Mouse (Mus musculus): ENCODE measurements around the gene Cd72. TPM values are rescaled to one million over a fixed set of nuclear protein-coding genes. Genes with fewer than 3 reads are reported as not detected.

Cd72 gene
- 85.9 TPM for polyA plus RNA-seq (2017; shearing (Covaris generic))

DNA sequence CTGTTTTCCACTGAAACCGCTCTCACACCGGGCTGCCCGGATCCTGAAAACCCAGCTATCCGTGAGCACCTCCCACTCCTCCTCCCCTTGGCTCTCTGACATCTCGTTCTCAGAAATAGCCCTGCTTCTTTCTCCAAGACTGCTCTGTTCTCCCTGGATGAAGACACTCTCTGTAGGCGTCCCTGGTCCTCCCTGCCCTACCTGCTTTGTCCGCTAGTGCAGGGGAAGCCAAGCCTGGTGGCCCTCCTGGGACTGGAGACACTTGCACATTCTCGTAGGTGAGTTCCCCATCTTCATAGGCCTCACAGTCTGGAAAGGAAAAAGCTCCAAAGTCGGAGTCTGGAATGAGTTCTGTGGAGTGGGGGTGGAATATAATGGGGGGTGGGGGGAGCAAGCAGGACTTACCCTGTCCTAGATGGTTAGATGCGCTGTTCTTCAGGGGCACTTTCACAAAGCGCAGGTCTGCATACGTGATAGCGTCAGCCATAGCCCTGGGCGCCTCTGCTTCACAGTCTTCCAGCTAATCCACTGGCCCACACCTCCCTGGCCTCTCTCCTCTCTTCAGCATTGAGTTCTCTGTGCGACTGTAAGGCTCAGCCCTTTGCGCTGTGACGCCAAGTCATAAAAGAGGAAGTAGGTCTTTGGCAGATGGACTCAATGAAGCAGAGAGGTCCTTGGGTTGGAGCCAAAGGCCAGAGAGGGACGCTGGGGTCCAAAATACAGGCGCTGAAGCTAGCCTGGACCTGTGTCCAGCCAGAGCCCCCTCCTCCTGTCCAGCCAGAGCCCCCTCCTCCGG lies at the start of gene Cd72:
Cd72 (minus strand) TSS at position 588 of the 796 bp plus-strand sequence.

DNA sequence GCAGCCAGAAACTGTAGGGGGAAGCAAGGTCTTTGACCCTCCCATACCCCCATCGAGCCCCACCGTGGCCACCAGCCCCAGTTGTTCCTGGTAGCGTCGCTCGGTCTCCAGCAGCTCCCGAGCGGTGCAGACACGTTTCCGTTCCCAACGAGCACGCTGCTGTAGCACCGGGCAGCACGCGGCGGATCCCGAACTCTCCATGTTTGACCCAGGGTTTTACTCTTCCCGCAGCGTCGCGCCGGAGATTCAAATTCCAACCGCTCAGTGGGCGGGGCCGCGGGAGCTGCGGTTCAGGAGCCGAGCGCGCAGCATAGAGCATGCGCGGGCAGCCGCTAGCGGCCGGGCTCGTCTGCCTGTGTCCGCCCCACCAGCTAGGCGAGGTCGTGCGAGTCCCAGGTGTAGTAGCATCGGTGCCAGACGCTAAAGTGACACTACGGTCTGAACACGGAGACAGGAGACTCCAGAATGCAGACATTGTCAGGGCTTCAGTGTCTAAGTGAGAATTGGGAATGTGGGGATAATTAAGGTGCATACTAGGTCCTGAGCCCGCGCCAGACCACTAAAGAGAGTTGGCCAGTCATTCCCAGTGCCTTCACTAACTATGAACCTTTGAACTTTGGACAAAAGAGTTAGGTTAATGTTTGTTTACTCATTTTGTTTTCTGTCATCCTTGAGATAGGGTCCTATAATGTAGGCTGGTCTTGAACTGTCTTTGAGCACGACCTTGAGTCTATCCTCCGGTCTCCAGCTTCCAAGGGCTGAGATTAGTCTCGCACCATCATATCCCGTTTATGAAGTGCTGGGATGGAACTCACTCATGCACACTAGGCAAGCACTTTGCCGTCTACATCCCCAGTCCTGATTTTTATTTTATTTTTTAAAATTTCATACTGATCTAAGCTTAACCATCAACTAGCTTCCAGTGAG lies 45.2 kb upstream of the Cd72 start, which contains the start of gene Arhgef39:
Arhgef39 (minus strand) TSS at position 289 of the 927 bp plus-strand sequence.

DNA sequence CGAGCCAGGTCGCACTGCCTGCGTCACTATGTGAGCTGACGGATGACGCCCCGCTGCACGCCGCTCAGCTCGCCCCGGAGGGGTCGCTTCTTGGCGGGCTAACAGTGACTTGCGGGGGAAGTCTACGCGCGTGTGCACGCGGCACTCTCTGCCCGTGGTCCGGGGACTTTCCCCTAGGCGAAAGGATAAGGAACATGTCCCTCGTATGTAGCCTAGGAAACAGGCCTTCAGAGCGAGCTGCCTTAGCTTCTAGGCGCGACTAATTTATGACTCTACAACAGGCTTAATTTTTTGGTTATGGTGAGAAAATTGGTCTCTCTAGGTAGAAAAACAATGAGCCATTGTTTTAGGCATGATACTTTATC lies 38.4 kb upstream of the Cd72 start, which contains the start of gene Ccdc107:
Ccdc107 (plus strand) TSS at position 80 of the 365 bp plus-strand sequence.

DNA sequence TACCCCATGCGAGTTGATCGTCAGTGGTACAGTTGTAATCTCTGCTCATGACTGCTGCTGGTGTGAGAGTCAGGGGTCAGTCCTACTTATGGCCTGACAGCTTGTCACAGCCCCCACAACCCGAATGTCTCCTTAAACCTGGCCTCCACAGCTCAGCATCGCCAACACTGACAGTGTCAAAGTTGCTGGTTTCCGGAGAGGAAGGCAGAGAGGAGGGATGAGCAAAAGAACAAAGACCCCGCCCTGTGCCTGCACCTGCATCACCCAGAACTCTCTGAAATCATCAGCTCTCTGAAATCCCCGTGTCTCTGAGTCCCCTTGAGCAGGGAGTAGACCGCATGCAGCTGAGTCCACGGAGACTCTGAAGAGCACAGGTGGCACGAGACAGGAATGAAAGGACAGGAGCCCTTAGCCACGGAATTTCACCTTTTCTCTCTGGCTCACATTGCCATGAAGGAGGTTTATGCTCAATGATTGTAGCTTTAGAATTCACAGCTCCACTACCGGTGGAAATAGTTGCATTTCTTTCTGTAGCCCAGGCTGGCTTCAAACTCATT lies 29.2 kb upstream of the Cd72 start, which contains the start of gene Sit1:
Sit1 (minus strand) TSS at position 200 of the 557 bp plus-strand sequence.

DNA sequence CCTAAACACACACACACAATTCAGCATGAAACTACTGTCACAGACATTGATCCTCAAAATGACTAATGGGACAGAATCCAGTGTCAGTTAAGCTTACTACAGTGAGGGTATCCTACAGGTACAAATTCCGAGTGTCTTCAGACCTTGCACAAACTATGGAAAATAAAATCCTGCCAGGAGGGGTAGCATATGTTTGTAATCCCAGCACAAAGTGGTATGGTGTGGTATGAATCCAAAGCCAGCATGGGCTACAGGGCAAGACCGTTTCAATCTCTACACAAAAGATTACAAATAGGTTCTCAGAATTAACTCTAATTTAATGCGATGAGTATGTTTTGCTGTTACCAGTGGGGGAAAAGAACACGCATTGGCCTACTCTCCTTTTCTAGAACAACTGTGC lies 12.8 kb downstream of the Cd72 start, which contains the start of gene Tesk1:
Tesk1 (plus strand) TSS at position 301 of the 400 bp plus-strand sequence.

DNA sequence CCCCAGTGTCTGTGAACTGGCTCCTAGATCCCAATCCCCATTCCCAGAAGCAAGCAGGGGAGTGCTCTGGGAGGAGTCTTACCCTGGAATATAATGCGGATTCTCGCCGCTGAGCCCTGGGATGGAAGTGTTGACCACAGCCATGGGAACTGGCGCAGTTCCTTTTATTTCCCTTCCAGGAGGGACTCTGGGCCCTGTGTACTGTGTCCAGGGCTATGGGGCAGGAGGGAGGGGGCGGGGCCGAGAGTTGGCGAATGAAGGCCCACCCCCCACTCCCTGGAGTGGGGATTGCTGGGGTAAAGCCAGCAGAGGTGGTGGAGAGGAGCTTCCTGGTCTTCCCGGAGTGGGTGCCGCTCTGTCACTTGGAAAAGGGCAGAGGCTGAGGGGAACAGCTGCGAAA lies 25.5 kb downstream of the Cd72 start, which contains the start of gene Fam166b:
Fam166b (minus strand) TSS at position 189 of the 400 bp plus-strand sequence.

Other genes starting within 250 kb of the Cd72 start
- not detected for gene Atp8b5, start 187.5 kb downstream of the Cd72 start, polyA plus RNA-seq (2017; shearing (Covaris generic))
- gene Rusc2, start 72.6 kb downstream of the Cd72 start, polyA plus RNA-seq (2017; shearing (Covaris generic)), result 0.22 TPM
- gene Fam166b, start 25.5 kb downstream of the Cd72 start, polyA plus RNA-seq (2017; shearing (Covaris generic)), result not detected
- 0.61 TPM for gene Tesk1, start 12.7 kb downstream of the Cd72 start, polyA plus RNA-seq (2017; shearing (Covaris generic))
- gene Sit1, start 29.1 kb upstream of the Cd72 start, polyA plus RNA-seq (2017; shearing (Covaris generic)), result 156 TPM
- gene Ccdc107, start 38.3 kb upstream of the Cd72 start, polyA plus RNA-seq (2017; shearing (Covaris generic)), result 96.1 TPM
- gene Arhgef39, start 45.1 kb upstream of the Cd72 start, polyA plus RNA-seq (2017; shearing (Covaris generic)), result 6.2 TPM
- 1.0 TPM for gene Car9, start 52.3 kb upstream of the Cd72 start, polyA plus RNA-seq (2017; shearing (Covaris generic))
- not detected for gene Tpm2, start 69.1 kb upstream of the Cd72 start, polyA plus RNA-seq (2017; shearing (Covaris generic))
- 96.5 TPM for gene Creb3, start 107.7 kb upstream of the Cd72 start, polyA plus RNA-seq (2017; shearing (Covaris generic))
- 397 TPM for gene Tln1, start 108.1 kb upstream of the Cd72 start, polyA plus RNA-seq (2017; shearing (Covaris generic))
- gene Rgp1, start 124.1 kb upstream of the Cd72 start, polyA plus RNA-seq (2017; shearing (Covaris generic)), result 21.7 TPM
- 35.9 TPM for gene Gba2, start 124.2 kb upstream of the Cd72 start, polyA plus RNA-seq (2017; shearing (Covaris generic))
- gene Msmp, start 129.9 kb upstream of the Cd72 start, polyA plus RNA-seq (2017; shearing (Covaris generic)), result 3.5 TPM
- not detected for gene Npr2, start 177.3 kb upstream of the Cd72 start, polyA plus RNA-seq (2017; shearing (Covaris generic))
- 0.50 TPM for gene Spag8, start 199.0 kb upstream of the Cd72 start, polyA plus RNA-seq (2017; shearing (Covaris generic))
- 79.8 TPM for gene Hint2, start 201.8 kb upstream of the Cd72 start, polyA plus RNA-seq (2017; shearing (Covaris generic))
- 0.89 TPM for gene Tmem8b, start 214.3 kb upstream of the Cd72 start, polyA plus RNA-seq (2017; shearing (Covaris generic))
- 1.2 TPM for gene Fam221b, start 214.5 kb upstream of the Cd72 start, polyA plus RNA-seq (2017; shearing (Covaris generic))
- not detected for gene Olfr70, start 246.2 kb upstream of the Cd72 start, polyA plus RNA-seq (2017; shearing (Covaris generic))